Mouse (Mus musculus) kidney, embryonic 16.5 days (tissue): ENCODE measurements around the gene Cntd1. TPM values are rescaled to one million over a fixed set of nuclear protein-coding genes. Genes with fewer than 3 reads are reported as not detected.
"Not testable (repeated sequence)": the region's sequence is repeated elsewhere in the genome, so short reads cannot be mapped to it uniquely, and the experiment has no call there.

Source experiments
- ATAC-seq: fragments of 200-750 bp; cut with Nextera tagmentation; 2 replicates; pipeline ENCODE4 v1.8.0; 2017; ENCODE audit warnings: moderate TSS enrichment; ENCODE audit not compliant: low FRiP score, low TSS enrichment
- H3K27ac ChIP-seq: fragments of 300-500 bp; sonication (generic); 2 replicates; pipeline ENCODE4 v1.5.1; 2014; ENCODE audit warnings: low read length
- H3K27me3 ChIP-seq: fragments of 300-500 bp; sonication (generic); 2 replicates; pipeline ENCODE4 v1.6.1; 2014; ENCODE audit warnings: low read length, control low read depth, mixed read lengths; ENCODE audit not compliant: insufficient read depth
- H3K36me3 ChIP-seq: fragments of 300-500 bp; sonication (generic); 2 replicates; pipeline ENCODE4 v1.6.1; 2014; ENCODE audit warnings: low read length, control low read depth, mixed read lengths; ENCODE audit not compliant: insufficient read depth
- H3K4me1 ChIP-seq: fragments of 300-500 bp; sonication (generic); 2 replicates; pipeline ENCODE4 v1.6.1; 2014; ENCODE audit warnings: low read length, control low read depth, mixed read lengths; ENCODE audit not compliant: insufficient read depth
- H3K4me2 ChIP-seq: fragments of 300-500 bp; sonication (generic); replicated peaks from 2 replicates; pipeline ENCODE4 v1.6.1; 2014; ENCODE audit warnings: low read depth, low read length
- H3K4me3 ChIP-seq: fragments of 300-500 bp; sonication (generic); 2 replicates; pipeline ENCODE4 v1.5.1; 2014; ENCODE audit warnings: mild to moderate bottlenecking, low read length
- H3K9ac ChIP-seq: fragments of 300-500 bp; sonication (generic); replicated peaks from 2 replicates; pipeline ENCODE4 v1.6.1; 2014; ENCODE audit warnings: low read length
- H3K9me3 ChIP-seq: fragments of 300-500 bp; sonication (generic); 2 replicates; pipeline ENCODE4 v1.6.1; 2016; ENCODE audit warnings: low read length, control low read depth
- WGBS: fragments of 180-500 bp; shearing (Covaris S2); extraction: QIAGEN DNeasy Blood & Tissue Kit; methylation state at CpG from one replicate; pipeline ENCODE4 v1.1.7; 2014; 5-methylcytosine and 5-hydroxymethylcytosine counted together
- polyA plus RNA-seq: library from polyadenylated mRNA; unstranded; fragments of >200 nt; fragmentation: Nextera tagmentation; extraction: Ambion mirVana; gene quantifications from 2 replicates; pipeline ENCODE4 v1.2.1, GENCODE M21; 2015

Cntd1 gene
- polyA plus RNA-seq, 1 experiment from 2014 or later: 1.7 TPM

- no peak for ATAC-seq
- no peaks in the 10 kb centered on the region for H3K36me3 ChIP-seq
- H3K4me3 ChIP-seq: no peak overlapping the region
- WGBS: 51% methylated on average over 3 of the region's 3 CpGs
- H3K9me3 ChIP-seq: no peaks in the 10 kb centered on the region
- H3K4me2 ChIP-seq: no peak overlapping the region
- H3K9ac ChIP-seq: no peak overlapping the region
- H3K27me3 ChIP-seq: no peaks in the 10 kb centered on the region
- no peak overlapping the region for H3K27ac ChIP-seq
- peaks cover 6% of the 10 kb centered on the region for H3K4me1 ChIP-seq
Observed at GRCm38 (mm10) chr11:101312150-101312549, 33.3 kb downstream of the Cntd1 start.

- H3K27ac ChIP-seq: no peak overlapping the region
- 97% methylated on average over 1 of the region's 1 CpGs for WGBS
- no peak overlapping the region for H3K9ac ChIP-seq
- no peak overlapping the region for H3K4me3 ChIP-seq
- H3K4me2 ChIP-seq: no peak overlapping the region
- H3K4me1 ChIP-seq: peaks cover 16% of the 10 kb centered on the region
- H3K36me3 ChIP-seq: peaks cover 12% of the 10 kb centered on the region
- no peaks in the 10 kb centered on the region for H3K27me3 ChIP-seq
- H3K9me3 ChIP-seq: no peaks in the 10 kb centered on the region
- no peak for ATAC-seq
Observed at GRCm38 (mm10) chr11:101314567-101314966, 35.8 kb downstream of the Cntd1 start.

- Histone ChIP-seq H3K9ac (peak overlapping the region; percentile 90), H3K36me3 (peaks cover 18% of the 10 kb centered on the region), H3K27ac (peak overlapping the region; percentile 78; the same call in 1 of the 2 replicates), H3K27me3 (no peaks in the 10 kb centered on the region), H3K9me3 (no peaks in the 10 kb centered on the region), H3K4me1 (peaks cover 16% of the 10 kb centered on the region), H3K4me3 (peak overlapping the region; percentile 94), H3K4me2 (peak overlapping the region; percentile 94)
- WGBS: 85% methylated on average over 8 of the region's 8 CpGs
- no peak for ATAC-seq
Observed at GRCm38 (mm10) chr11:101315082-101315650, 36.4 kb downstream of the Cntd1 start.

- H3K27ac ChIP-seq: peak within 1 kb of the TSS; percentile 78
- WGBS: under 1% methylated on average over 62 of the region's 62 CpGs
- H3K9me3 ChIP-seq: no peaks in the 10 kb centered on the region
- peak within 1 kb of the TSS; percentile 90 for H3K9ac ChIP-seq
- peak within 1 kb of the TSS; percentile 94 for H3K4me3 ChIP-seq
- H3K4me2 ChIP-seq: peak within 1 kb of the TSS; percentile 94
- peaks cover 25% of the 10 kb centered on the region for H3K36me3 ChIP-seq
- no peaks in the 10 kb centered on the region for H3K27me3 ChIP-seq
- H3K4me1 ChIP-seq: peaks cover 16% of the 10 kb centered on the region
- ATAC-seq: peak; percentile 91
Observed at GRCm38 (mm10) chr11:101315665-101316500, 37.1 kb downstream of the Cntd1 start, which contains the start of gene Psme3. Gene Psme3, plus strand, starts transcription at chr11:101316213.

- Histone ChIP-seq H3K4me3 (peak overlapping the region; percentile 94), H3K27me3 (no peaks in the 10 kb centered on the region), H3K27ac (peak overlapping the region; percentile 78), H3K4me1 (peaks cover 16% of the 10 kb centered on the region), H3K9ac (peak overlapping the region; percentile 90), H3K4me2 (peak overlapping the region; percentile 94), H3K9me3 (no peaks in the 10 kb centered on the region), H3K36me3 (peaks cover 31% of the 10 kb centered on the region)
- under 1% methylated on average over 17 of the region's 17 CpGs for WGBS
- peak; percentile 76 for ATAC-seq
Observed at GRCm38 (mm10) chr11:101316501-101316917, 37.7 kb downstream of the Cntd1 start.

GRCm38 (mm10) chr11:101323609-101324008 is 44.8 kb downstream of the Cntd1 start:
- WGBS: 15% methylated on average over 4 of the region's 4 CpGs
- Histone ChIP-seq H3K9me3 (no peaks in the 10 kb centered on the region), H3K4me3 (no peak overlapping the region), H3K27ac (no peak overlapping the region), H3K4me2 (no peak overlapping the region), H3K4me1 (no peaks in the 10 kb centered on the region), H3K36me3 (peaks cover 53% of the 10 kb centered on the region), H3K27me3 (no peaks in the 10 kb centered on the region), H3K9ac (no peak overlapping the region)
- 0 out of 2 replicates have a peak, but pooled peaks have one; percentile 50 for ATAC-seq

- Histone ChIP-seq H3K27me3 (no peaks in the 10 kb centered on the region), H3K27ac (no peak within 1 kb of the TSS), H3K4me3 (no peak within 1 kb of the TSS), H3K4me1 (no peaks in the 10 kb centered on the region), H3K36me3 (peaks cover 43% of the 10 kb centered on the region), H3K9ac (no peak within 1 kb of the TSS), H3K4me2 (no peak within 1 kb of the TSS), H3K9me3 (no peaks in the 10 kb centered on the region)
- no peak for ATAC-seq
- WGBS: 84% methylated on average over 5 of the region's 5 CpGs
Observed at GRCm38 (mm10) chr11:101324763-101325162, 46.0 kb downstream of the Cntd1 start, which contains the start of gene Aoc2. Gene Aoc2, plus strand, starts transcription at chr11:101325063.

GRCm38 (mm10) chr11:101325201-101325600 is 46.4 kb downstream of the Cntd1 start:
- H3K4me3 ChIP-seq, H3K9me3 ChIP-seq, H3K4me2 ChIP-seq, ATAC-seq, H3K9ac ChIP-seq, H3K4me1 ChIP-seq, H3K27me3 ChIP-seq, H3K27ac ChIP-seq: not testable (repeated sequence)
- 93% methylated on average over 11 of the region's 11 CpGs for WGBS
- peaks cover 38% of the 10 kb centered on the region for H3K36me3 ChIP-seq

- no peak overlapping the region for H3K27ac ChIP-seq
- H3K36me3 ChIP-seq: peaks cover 29% of the 10 kb centered on the region
- H3K9me3 ChIP-seq: no peaks in the 10 kb centered on the region
- H3K9ac ChIP-seq: no peak overlapping the region
- 90% methylated on average over 11 of the region's 11 CpGs for WGBS
- no peak for ATAC-seq
- H3K27me3 ChIP-seq: no peaks in the 10 kb centered on the region
- no peak overlapping the region for H3K4me2 ChIP-seq
- no peak overlapping the region for H3K4me3 ChIP-seq
- no peaks in the 10 kb centered on the region for H3K4me1 ChIP-seq
Observed at GRCm38 (mm10) chr11:101326147-101326546, 47.3 kb downstream of the Cntd1 start.

- H3K27me3 ChIP-seq: no peaks in the 10 kb centered on the region
- no peak overlapping the region for H3K4me2 ChIP-seq
- WGBS: 33% methylated on average over 3 of the region's 3 CpGs
- H3K4me3 ChIP-seq: no peak overlapping the region
- H3K4me1 ChIP-seq: no peaks in the 10 kb centered on the region
- H3K36me3 ChIP-seq: peaks cover 18% of the 10 kb centered on the region
- no peak for ATAC-seq
- H3K9me3 ChIP-seq: no peaks in the 10 kb centered on the region
- H3K27ac ChIP-seq: no peak overlapping the region
- H3K9ac ChIP-seq: no peak overlapping the region
Observed at GRCm38 (mm10) chr11:101327311-101327710, 48.5 kb downstream of the Cntd1 start.
